Mouse (Mus musculus): ENCODE data around the gene Mup7.
"Not testable (repeated sequence)": the region's sequence is repeated elsewhere in the genome, so short reads cannot be mapped to it uniquely, and the experiment has no call there.

Gene Mup7

GRCm38 (mm10) chr4:60070375-60070774 lies at the start of gene Mup7:
Gene Mup7 (minus strand): TSS chr4:60070475.
- DNase-seq (ENCODE audit: low read depth, low spot score): not testable (repeated sequence)

GRCm38 (mm10) chr4:60079865-60080264 lies 9.6 kb upstream of the Mup7 start:
- not testable (repeated sequence) for DNase-seq (ENCODE audit: low read depth, low spot score)

- DNase-seq (ENCODE audit: low read depth, low spot score): not testable (repeated sequence)
These were observed 40.8 kb downstream of the Mup7 start for GRCm38 (mm10) chr4:60029334-60030111.

- DNase-seq (ENCODE audit: low read depth, low spot score): not testable (repeated sequence)
These were observed 50.1 kb downstream of the Mup7 start for GRCm38 (mm10) chr4:60020141-60020540.

Data from forelimb bud, embryonic 11.5 days (tissue).